Mouse (Mus musculus) midbrain, embryonic 14.5 days (tissue): Measurements from ENCODE around the gene 1700034J05Rik. TPM values are rescaled to one million over a fixed set of nuclear protein-coding genes. Genes with fewer than 3 reads are reported as not detected.

Experiments
- polyA plus RNA-seq: library from polyadenylated mRNA; unstranded; fragments of >200 nt; fragmentation: Nextera tagmentation; extraction: Ambion mirVana; gene quantifications from 2 replicates; pipeline ENCODE4 v1.2.1, GENCODE M21; 2014

Gene 1700034J05Rik
- polyA plus RNA-seq, 1 experiment from 2014 or later, result not detected

Other genes with a start within 250 kb of the 1700034J05Rik start
- gene Stk38l, start 229.4 kb downstream of the 1700034J05Rik start, polyA plus RNA-seq, result 16.1 and 20.2 TPM in 2 replicates
- 0.73 and 2.3 TPM in 2 replicates for gene Arntl2, start 158.4 kb downstream of the 1700034J05Rik start, polyA plus RNA-seq
- gene Smco2, start 104.3 kb downstream of the 1700034J05Rik start, polyA plus RNA-seq, result not detected in 2 replicates
- gene Ppfibp1, start 65.9 kb downstream of the 1700034J05Rik start, polyA plus RNA-seq, result 9.2 and 13.4 TPM in 2 replicates
- gene Rep15, start 78.2 kb upstream of the 1700034J05Rik start, polyA plus RNA-seq, result 0.62 and 0.98 TPM in 2 replicates
- 72.1 and 83.0 TPM in 2 replicates for gene Mrps35, start 88.3 kb upstream of the 1700034J05Rik start, polyA plus RNA-seq
- gene Mansc4, start 132.6 kb upstream of the 1700034J05Rik start, polyA plus RNA-seq, result 0.19 and 0.66 TPM in 2 replicates
- gene Klhl42, start 137.0 kb upstream of the 1700034J05Rik start, polyA plus RNA-seq, result 7.3 and 8.9 TPM in 2 replicates